Mouse (Mus musculus): Measurements from ENCODE around the gene Bicra. TPM values are rescaled to one million over a fixed set of nuclear protein-coding genes. Genes with fewer than 3 reads are reported as not detected.

Gene Bicra
- total RNA-seq, 2 experiments from 2014 or later, result 7.1 to 8.3 TPM

Other genes starting within 250 kb of the Bicra start
- not detected for gene Obox6, start 208.2 kb downstream of the Bicra start, total RNA-seq (2021)
- not detected for gene Crx, start 168.0 kb downstream of the Bicra start, total RNA-seq (2021)
- gene Crxos, start 165.3 kb downstream of the Bicra start, total RNA-seq (2021), result not detected
- gene Selenow, start 125.5 kb downstream of the Bicra start, total RNA-seq (2021), result 100 to 1,000 TPM; 148 to 155 TPM
- gene Nop53, start 101.8 kb downstream of the Bicra start, total RNA-seq (2021), result 100 to 1,000 TPM; 123 to 127 TPM
- 100 to 1,000 TPM; 112 to 129 TPM for gene Ehd2, start 80.4 kb downstream of the Bicra start, total RNA-seq (2021)
- gene Zfp541, start 13.9 kb upstream of the Bicra start, total RNA-seq (2021), result not detected
- gene Napa, start 50.5 kb upstream of the Bicra start, total RNA-seq (2021), result 10 to 100 TPM; 82.8 to 83.3 TPM
- gene Kptn, start 72.0 kb upstream of the Bicra start, total RNA-seq (2021), result 10 to 100 TPM; 22.9 to 24.3 TPM
- gene Slc8a2, start 81.9 kb upstream of the Bicra start, total RNA-seq (2021), result under 1 TPM; 0.68 to 0.70 TPM
- gene Meis3, start 127.2 kb upstream of the Bicra start, total RNA-seq (2021), result 1 to 10 TPM; 4.4 to 5.3 TPM
- gene Dhx34, start 174.1 kb upstream of the Bicra start, total RNA-seq (2021), result 1 to 10 TPM; 8.3 TPM
- gene C5ar2, start 196.2 kb upstream of the Bicra start, total RNA-seq (2021), result 1 to 10 TPM; 1.4 to 1.9 TPM
- 1 to 10 TPM; 5.1 to 6.5 TPM for gene C5ar1, start 211.6 kb upstream of the Bicra start, total RNA-seq (2021)
- gene Inafm1, start 225.7 kb upstream of the Bicra start, total RNA-seq (2021), result 10 to 100 TPM; 13.7 to 15.0 TPM
- gene Ccdc9, start 238.9 kb upstream of the Bicra start, total RNA-seq (2021), result 10 to 100 TPM; 30.7 to 35.3 TPM

All from heart, postnatal 25 days (tissue).